Mouse (Mus musculus) bone marrow macrophage, adult 2 months (primary cell): ENCODE results near the gene Vmn2r80. TPM values are rescaled to one million over a fixed set of nuclear protein-coding genes. Genes with fewer than 3 reads are reported as not detected.
"Not testable (repeated sequence)": the region's sequence is repeated elsewhere in the genome, so short reads cannot be mapped to it uniquely, and the experiment has no call there.

Experiments used
- H3K27ac ChIP-seq: 2 replicates; pipeline ENCODE4 v1.5.1; 2012; ENCODE audit warnings: low read depth, low read length; ENCODE audit not compliant: insufficient read depth
- H3K4me1 ChIP-seq: 2 replicates; pipeline ENCODE4 v1.6.1; 2012; ENCODE audit warnings: low read length; ENCODE audit not compliant: control insufficient read depth, insufficient read depth
- H3K4me3 ChIP-seq: 2 replicates; pipeline ENCODE4 v1.5.1; 2012; ENCODE audit warnings: mild to moderate bottlenecking, low read length, moderate library complexity; ENCODE audit not compliant: insufficient read depth
- CTCF ChIP-seq: IDR thresholded peaks from 2 replicates; pipeline ENCODE4 v1.5.1; 2012; ENCODE audit warnings: low read depth, mild to moderate bottlenecking, low read length, moderate library complexity
- POLR2A ChIP-seq: IDR thresholded peaks from 2 replicates; pipeline ENCODE4 v1.6.1; 2012; ENCODE audit warnings: mild to moderate bottlenecking, low read depth, low read length, borderline replicate concordance
- polyA plus RNA-seq: library from polyadenylated mRNA; stranded (reverse); fragments of >200 nt; gene quantifications from 2 replicates; pipeline ENCODE4 v1.2.4, GENCODE M21; 2012; ENCODE audit not compliant: missing spikeins, insufficient read depth, insufficient read length

Gene Vmn2r80
- polyA plus RNA-seq: not detected in 2 replicates

DNA sequence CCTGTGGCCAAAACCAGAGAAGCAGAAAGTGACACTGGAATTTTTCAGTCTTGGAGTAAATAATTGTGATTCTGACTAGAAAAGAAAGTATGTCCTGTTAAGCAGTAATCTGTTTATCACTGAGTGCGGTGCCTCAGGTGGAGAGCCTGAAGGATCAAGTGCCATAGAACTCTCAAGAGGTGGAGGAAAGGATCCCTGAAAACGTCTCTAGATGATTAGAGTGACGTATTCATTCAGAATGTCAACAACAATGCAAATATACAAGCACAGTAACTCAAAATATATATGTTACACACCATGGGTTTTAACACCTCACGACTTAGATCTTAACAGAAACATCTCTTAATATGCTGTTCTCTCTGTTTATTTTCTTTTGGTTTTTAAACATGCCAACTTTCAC is at the start of gene Vmn2r80:
TSS of gene Vmn2r80 (plus strand) at position 301 of the 400 bp plus-strand sequence.
- not testable (repeated sequence) for H3K4me3 ChIP-seq, H3K27ac ChIP-seq, H3K4me1 ChIP-seq

DNA sequence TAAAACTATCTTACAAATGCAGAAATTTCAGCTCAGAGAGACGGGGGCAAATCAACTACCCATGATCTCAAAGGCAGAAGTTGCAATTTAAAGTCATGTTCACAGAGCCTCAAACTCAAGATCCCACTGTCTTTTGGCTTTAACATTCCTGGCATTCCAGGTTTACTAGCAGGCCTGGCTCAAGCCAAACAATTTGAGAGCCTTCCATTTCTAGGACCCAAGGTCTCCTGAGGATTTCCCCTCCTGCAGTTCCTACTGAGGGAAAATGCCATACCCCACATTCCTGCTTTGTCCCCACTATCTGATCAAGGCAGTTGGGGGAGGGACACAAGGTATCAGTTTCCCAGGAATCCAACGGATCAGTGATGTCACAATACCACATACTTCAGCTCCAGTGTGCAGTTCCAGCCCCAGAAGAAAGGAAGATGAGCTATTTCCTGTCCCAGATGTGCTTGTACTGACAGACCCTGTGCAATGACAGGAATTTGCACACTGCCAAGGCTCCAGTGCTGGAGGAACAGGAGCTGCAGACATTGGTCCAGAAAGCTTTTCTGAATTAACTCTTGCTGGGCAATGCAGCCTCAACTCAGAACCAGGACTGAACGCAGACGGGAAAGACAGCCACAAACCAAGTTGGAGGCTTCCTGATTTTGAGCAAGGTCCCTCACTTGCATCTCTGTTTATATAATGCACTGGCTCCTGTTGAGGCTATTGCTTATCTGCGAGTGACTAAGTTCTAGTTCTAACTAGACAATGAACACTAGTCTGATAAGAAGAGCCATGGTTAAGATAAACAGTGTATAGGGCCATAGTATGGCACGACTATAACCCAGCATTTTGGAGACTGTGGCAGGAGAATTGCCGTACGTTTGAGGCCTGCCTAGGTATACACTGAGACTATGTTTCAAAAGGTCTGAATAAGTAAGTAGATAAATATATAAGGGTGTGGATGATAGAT is 42.0 kb upstream of the Vmn2r80 start:
- Histone ChIP-seq H3K27ac (no peak overlapping the region), H3K4me1 (no peaks in the 10 kb centered on the region), H3K4me3 (no peak overlapping the region)
- no peak for TF ChIP-seq POLR2A
- no peak for TF ChIP-seq CTCF

DNA sequence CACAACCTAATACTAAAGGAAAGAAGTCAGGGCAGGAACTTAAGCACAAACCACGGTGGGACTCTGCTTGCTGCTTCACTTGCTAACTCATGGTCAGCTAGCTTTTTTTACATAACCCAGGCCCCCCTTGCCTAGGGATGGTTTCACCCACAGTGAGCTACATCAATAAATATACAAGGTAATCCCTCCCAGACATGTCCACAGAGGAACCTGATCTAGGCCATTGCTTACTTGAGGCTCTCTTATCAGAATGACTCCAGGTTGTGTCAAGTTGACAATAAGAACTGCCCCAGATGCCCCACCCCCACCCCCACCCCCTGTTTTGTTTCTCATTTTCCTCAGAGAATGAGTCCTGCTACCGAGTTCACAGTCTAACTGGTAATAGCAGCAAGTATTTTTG is 41.0 kb upstream of the Vmn2r80 start:
- Histone ChIP-seq H3K4me3 (no peak overlapping the region), H3K4me1 (no peaks in the 10 kb centered on the region), H3K27ac (no peak overlapping the region)
- TF ChIP-seq CTCF (no peak), POLR2A (no peak)

DNA sequence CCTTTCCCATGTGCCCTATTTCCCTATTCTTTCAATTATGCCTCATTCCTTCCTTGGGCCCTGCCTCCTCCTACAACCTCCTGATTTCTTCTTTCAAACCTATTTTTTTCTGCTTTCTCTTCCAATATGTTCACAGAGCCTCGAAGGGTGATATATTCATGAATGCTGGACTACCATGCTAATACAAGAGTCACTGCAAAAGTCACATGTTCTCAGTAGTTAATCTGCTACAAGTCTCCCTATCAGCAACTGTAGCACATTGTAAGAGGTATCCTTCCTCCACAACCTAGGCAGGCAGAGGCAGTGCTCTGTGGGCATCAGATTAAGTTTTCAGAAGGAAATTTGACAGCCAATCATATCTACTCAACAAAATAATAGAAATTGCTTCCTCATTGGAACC is 39.4 kb upstream of the Vmn2r80 start:
- TF ChIP-seq POLR2A: no peak
- TF ChIP-seq CTCF: no peak
- no peaks in the 10 kb centered on the region for H3K4me1 ChIP-seq
- no peak overlapping the region for H3K4me3 ChIP-seq
- no peak overlapping the region for H3K27ac ChIP-seq

DNA sequence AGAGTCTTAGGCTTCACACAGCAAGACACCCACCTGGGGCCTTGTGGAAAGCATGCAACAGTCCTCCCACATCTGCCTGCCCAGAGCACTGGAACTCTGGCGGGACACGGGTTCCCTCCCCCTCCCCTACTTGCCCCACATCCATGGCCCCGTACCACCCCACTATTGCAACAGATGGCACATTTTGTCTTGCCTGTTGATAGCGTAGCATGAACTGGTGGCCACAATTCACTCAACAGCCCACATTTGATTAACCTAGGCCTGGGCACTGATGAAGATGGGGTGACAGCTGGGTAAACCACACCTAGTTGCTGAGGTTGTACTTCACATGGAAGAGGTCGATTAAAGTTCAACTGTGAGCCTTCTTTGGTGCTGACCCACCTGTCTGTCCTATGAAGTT is 38.1 kb upstream of the Vmn2r80 start:
- TF ChIP-seq CTCF (no peak), POLR2A (no peak)
- no peak overlapping the region for H3K27ac ChIP-seq
- no peak overlapping the region for H3K4me3 ChIP-seq
- H3K4me1 ChIP-seq: no peaks in the 10 kb centered on the region

DNA sequence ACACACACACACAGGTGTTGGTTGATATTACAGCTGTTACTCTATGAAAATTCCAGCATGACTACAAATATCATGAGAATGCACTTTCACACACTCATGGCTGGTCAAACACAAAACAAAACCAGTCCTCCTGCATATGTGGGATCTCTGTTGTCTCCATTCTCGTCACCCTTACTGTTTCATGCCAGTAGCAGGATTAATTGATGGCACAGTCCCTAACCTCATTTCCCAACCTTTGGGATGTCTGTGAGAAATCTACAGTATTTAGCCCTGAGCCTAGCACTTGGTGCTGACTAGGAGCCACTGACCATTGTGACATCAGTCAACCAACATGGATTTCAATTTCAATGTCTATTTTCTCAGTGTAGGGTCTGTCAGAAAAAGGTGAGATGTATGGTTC is 33.5 kb upstream of the Vmn2r80 start:
- Histone ChIP-seq H3K4me1 (no peaks in the 10 kb centered on the region), H3K27ac (no peak overlapping the region), H3K4me3 (no peak overlapping the region)
- TF ChIP-seq POLR2A: no peak
- TF ChIP-seq CTCF: no peak

DNA sequence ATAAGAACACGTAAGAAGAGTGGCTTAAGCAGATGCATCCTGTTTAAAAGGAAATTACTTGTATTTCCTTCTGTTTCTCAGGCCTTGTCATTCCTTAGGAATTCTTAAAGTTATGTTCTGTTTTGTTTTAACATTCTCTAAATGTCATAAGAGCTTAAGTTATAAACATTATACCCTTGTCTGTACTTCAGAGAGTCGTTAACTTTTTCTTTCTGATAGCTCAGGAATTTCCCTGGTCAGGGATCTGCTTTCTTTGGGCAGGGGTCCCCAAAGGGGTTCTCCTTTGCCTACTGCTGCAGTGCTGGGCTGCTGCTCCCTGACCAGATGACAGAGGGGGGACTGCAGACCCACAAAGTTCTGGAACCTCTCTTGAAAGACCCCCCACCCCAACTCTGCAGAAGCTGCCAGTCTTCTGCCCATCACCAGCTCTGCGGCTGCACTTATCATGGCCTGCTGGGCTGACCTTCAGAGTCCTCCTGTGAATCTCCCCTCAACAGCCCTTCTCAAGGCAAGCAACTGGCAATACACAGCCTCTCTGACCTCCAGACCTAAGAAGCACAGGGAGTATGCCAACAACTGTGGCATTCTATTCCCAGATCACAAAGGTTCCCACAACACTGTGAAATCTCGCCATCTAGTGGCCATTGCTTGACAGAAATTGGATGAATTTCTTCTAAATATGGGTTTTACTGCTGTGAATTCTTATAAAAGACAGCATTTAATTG is 32.3 kb upstream of the Vmn2r80 start:
- TF ChIP-seq CTCF (peak; percentile 47; the same call in 1 of the 2 replicates), POLR2A (no peak)
- Histone ChIP-seq H3K27ac (no peak overlapping the region), H3K4me1 (no peaks in the 10 kb centered on the region)

DNA sequence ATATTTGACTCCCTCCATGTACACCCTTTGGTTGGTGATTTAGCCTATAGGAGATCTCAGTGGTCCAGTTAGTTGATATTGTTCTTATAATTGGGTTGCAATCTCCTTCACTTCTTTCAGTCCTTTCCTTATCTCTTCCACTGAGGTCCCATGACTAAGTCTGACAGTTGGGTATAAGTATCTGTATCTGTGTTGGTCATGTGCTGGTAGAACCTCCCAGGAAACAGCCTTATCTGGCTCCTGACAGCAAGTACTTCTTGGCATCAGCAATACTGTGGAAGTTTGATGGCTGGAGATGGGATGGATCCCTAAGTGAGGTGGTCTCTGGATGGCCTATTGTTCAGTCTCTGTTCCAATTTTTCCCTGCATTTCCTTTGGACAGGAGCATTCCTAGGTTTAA is 3.0 kb downstream of the Vmn2r80 start:
- Histone ChIP-seq H3K27ac (no peak overlapping the region), H3K4me3 (no peak overlapping the region), H3K4me1 (no peaks in the 10 kb centered on the region)
- TF ChIP-seq CTCF: no peak
- no peak for TF ChIP-seq POLR2A

More for the DNA sequence above, 32.3 kb upstream of the Vmn2r80 start:
- H3K4me3 ChIP-seq: no peak overlapping the region

DNA sequence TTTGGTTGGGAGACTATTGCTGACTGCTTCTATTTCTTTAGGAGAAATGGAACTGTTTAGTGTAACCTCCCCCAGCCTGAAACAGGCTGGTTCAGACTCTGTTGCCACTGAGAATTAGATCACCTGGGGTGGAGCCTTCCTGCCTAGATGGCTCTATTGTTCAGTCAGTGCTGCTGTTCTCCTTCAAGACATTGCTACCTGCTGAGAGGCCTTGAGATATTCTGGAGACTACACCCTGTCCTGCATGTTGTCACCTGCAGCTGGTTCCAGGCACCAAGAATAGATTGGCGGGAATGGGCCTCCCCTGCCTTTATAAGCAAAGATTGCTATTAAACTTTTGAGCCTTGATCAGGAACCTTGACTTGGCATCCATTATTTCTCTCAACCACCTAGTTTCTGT is 51.4 kb downstream of the Vmn2r80 start:
- H3K4me1 ChIP-seq, H3K27ac ChIP-seq, H3K4me3 ChIP-seq: not testable (repeated sequence)

DNA sequence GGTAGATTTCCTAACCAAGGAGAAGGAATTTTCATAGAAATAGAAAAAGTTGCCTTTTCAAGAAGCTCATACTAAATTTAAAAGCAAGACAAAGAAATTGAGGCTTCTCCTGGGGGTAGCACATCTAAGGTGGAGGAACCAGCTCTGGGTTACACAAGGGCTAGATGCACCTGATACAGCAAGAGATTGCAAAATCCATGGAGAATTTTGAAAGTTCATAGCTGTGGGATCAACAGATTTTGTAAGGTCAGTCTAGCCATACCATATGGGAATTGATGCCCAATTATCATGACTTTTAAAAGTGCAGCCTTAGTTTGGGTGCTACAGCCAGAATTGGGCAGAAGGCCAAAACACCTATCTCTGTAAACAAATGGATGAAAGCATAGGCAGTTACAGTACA is 71.9 kb downstream of the Vmn2r80 start:
- Histone ChIP-seq H3K4me3 (no peak overlapping the region), H3K27ac (no peak overlapping the region), H3K4me1 (no peaks in the 10 kb centered on the region)
- TF ChIP-seq CTCF (no peak), POLR2A (no peak)
